Mouse (Mus musculus) embryonic facial prominence, embryonic 12.5 days (tissue): ENCODE results near the gene Glb1. TPM values are rescaled to one million over a fixed set of nuclear protein-coding genes. Genes with fewer than 3 reads are reported as not detected.

Experiments
- ATAC-seq: fragments of 200-750 bp; cut with Nextera tagmentation; 2 replicates; pipeline ENCODE4 v1.8.0; 2017; ENCODE audit not compliant: insufficient number of reproducible peaks, insufficient read depth, low FRiP score, low TSS enrichment
- H3K27ac ChIP-seq: fragments of 300-500 bp; sonication (generic); 2 replicates; pipeline ENCODE4 v1.5.1; 2016; ENCODE audit warnings: mild to moderate bottlenecking
- H3K27me3 ChIP-seq: fragments of 300-500 bp; sonication (generic); 2 replicates; pipeline ENCODE4 v1.6.1; 2016; ENCODE audit warnings: mild to moderate bottlenecking, moderate library complexity
- H3K36me3 ChIP-seq: fragments of 300-500 bp; sonication (generic); 2 replicates; pipeline ENCODE4 v1.6.1; 2016; ENCODE audit warnings: mild to moderate bottlenecking
- H3K4me1 ChIP-seq: fragments of 300-500 bp; sonication (generic); 2 replicates; pipeline ENCODE4 v1.6.1; 2016
- H3K4me2 ChIP-seq: fragments of 300-500 bp; sonication (generic); replicated peaks from 2 replicates; pipeline ENCODE4 v1.6.1; 2016; ENCODE audit warnings: mild to moderate bottlenecking, moderate library complexity
- H3K4me3 ChIP-seq: fragments of 300-500 bp; sonication (generic); 2 replicates; pipeline ENCODE4 v1.5.1; 2016; ENCODE audit warnings: mild to moderate bottlenecking
- H3K9ac ChIP-seq: fragments of 300-500 bp; sonication (generic); 2 replicates; pipeline ENCODE4 v1.6.1; 2016; ENCODE audit warnings: mild to moderate bottlenecking, moderate library complexity
- H3K9me3 ChIP-seq: fragments of 300-500 bp; sonication (generic); 2 replicates; pipeline ENCODE4 v1.6.1; 2016; ENCODE audit warnings: mild to moderate bottlenecking, moderate library complexity
- WGBS: fragments of 180-500 bp; shearing (Covaris S2); methylation state at CpG from one replicate; pipeline ENCODE4 v1.1.7; 2016; 5-methylcytosine and 5-hydroxymethylcytosine counted together
- polyA plus RNA-seq: library from polyadenylated mRNA; unstranded; fragments of >200 nt; fragmentation: Nextera tagmentation; extraction: Ambion mirVana; gene quantifications from 2 replicates; pipeline ENCODE4 v1.2.1, GENCODE M21; 2016

Glb1 gene
- polyA plus RNA-seq, 1 experiment from 2014 or later: 28.9 TPM

DNA sequence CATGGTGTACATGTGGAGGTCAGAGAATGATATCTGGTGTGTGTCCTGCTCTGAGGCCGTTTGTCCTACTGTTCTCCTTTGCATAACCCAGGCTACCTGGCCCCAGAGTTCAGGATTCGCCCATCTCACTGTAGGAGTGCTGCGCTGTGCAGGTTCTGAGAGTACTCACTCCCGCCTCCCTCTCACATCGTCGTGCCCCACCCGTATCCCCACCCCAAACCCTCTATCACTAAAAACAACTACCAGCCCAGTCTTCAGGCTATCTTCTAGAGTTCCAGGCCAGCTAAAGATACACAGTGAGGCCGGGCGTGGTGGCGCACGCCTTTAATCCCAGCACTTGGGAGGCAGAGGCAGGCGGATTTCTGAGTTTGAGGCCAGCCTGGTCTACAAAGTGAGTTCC, 1.2 kb upstream of the Glb1 start:
- Histone ChIP-seq H3K4me2 (no peak overlapping the region), H3K27ac (no peak overlapping the region), H3K9me3 (no peaks in the 10 kb centered on the region), H3K9ac (no peak overlapping the region), H3K4me3 (no peak overlapping the region), H3K4me1 (peaks cover 10% of the 10 kb centered on the region), H3K27me3 (no peaks in the 10 kb centered on the region), H3K36me3 (peaks cover 6% of the 10 kb centered on the region)
- ATAC-seq: no peak
- 91% methylated on average over 12 of the region's 12 CpGs for WGBS

DNA sequence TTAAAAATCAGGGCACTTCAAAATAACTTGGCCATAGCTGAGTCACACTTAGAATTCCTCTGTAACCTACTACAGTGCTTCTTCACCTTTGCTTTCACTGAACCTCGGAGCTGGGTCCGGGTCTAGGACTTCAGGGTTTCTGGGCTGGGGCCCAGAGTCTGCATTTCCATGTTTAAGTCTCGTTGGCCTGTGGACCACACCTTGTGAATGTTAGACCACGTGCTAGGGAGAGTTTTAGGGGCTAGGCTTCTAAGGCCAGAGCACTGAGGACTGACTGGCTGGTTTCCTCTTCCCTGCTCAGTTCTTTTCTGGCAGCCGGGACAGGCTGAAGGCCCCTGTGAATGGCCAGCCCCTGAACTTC, 308 bp upstream of the Glb1 start:
- H3K4me2 ChIP-seq: peak overlapping the region; percentile 68
- H3K27me3 ChIP-seq: no peaks in the 10 kb centered on the region
- no peaks in the 10 kb centered on the region for H3K9me3 ChIP-seq
- peak overlapping the region; percentile 75; the same call in 1 of the 2 replicates for H3K9ac ChIP-seq
- ATAC-seq: no peak; the same call in 1 of the 2 replicates
- 23% methylated on average over 5 of the region's 5 CpGs for WGBS
- H3K4me1 ChIP-seq: peaks cover 10% of the 10 kb centered on the region
- peak overlapping the region; percentile 93 for H3K27ac ChIP-seq
- peak overlapping the region; percentile 67 for H3K4me3 ChIP-seq
- H3K36me3 ChIP-seq: peaks cover 15% of the 10 kb centered on the region

DNA sequence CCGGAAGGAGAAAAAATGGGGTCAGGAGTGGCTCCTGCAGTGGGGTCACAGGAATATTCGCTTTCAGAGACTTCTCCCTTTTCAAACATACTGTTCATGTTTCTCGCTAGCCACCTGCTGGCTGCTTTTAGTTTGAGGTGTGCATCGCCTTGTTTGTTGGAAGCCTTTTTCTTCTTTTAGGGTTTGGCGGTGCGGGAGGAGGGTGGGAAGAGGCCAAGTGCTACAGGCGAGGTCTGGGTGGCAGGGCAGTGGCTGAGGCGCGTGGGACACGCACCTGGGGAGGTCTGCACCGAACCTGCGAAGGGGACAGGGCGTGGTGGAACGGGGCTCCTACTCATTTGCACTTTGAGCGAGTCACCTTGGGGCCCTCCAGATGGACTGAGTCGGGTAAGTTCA, 807 bp downstream of the Glb1 start:
- Histone ChIP-seq H3K9me3 (no peaks in the 10 kb centered on the region), H3K27ac (peak overlapping the region; percentile 93), H3K9ac (peak overlapping the region; percentile 75), H3K36me3 (peaks cover 23% of the 10 kb centered on the region), H3K4me1 (peaks cover 10% of the 10 kb centered on the region), H3K27me3 (no peaks in the 10 kb centered on the region), H3K4me3 (peak overlapping the region; percentile 67), H3K4me2 (peak overlapping the region; percentile 68)
- no peak; the same call in 1 of the 2 replicates for ATAC-seq
- 3% methylated on average over 16 of the region's 16 CpGs for WGBS

DNA sequence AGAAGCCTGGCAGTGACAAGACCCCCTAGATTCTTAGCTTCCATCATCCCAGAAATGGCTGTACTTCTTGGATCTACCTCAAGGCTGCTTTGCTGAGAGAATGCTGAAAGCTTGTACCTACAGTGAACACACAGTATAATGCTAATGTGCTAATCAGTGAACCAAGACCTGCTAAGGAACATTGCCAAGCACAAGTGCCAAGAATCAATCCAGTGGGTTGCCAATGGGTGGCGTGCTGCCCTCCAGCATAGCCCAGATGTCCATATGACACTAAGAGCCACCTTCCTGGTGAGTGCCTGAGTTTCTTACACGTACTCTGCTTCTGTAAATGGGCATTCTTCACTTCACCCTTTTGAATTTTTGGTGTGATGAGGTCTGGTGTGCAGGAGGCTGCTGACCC, 6.8 kb downstream of the Glb1 start:
- Histone ChIP-seq H3K4me1 (no peaks in the 10 kb centered on the region), H3K27ac (no peak overlapping the region), H3K4me3 (no peak overlapping the region), H3K9me3 (0 out of 2 replicates have a peak, but pooled peaks cover 3% of the 10 kb centered on the region), H3K4me2 (no peak overlapping the region), H3K36me3 (peaks cover 58% of the 10 kb centered on the region), H3K27me3 (no peaks in the 10 kb centered on the region), H3K9ac (no peak overlapping the region)
- WGBS: 92% methylated on average over 2 of the region's 2 CpGs
- ATAC-seq: no peak

DNA sequence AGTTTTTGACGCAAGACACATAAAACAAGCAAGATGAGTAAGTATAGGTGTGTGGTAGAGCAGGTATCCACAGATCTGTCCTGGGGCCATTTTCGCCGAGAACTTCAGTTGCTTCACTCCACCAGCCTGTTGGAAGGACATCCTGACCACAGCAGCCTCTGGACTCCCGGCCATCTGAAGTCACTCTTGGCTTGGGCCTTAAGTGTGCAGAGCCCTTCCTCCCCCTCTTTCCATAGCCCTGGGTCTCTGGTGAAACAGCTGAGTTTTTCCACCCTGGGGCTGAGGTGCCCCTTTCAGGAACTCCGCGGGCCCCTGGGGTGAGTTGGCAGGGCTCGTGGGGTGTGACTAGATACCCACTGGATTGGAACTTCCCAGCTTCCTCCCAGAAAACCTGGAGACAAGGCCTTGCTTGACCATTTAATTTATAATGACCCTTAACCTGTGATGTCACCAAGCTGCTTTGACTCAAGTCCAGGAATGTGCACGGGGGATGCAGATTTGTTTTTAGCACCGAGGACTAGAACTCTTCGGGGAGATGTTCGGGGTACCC, 9.5 kb downstream of the Glb1 start:
- H3K4me1 ChIP-seq: no peaks in the 10 kb centered on the region
- no peak overlapping the region for H3K4me3 ChIP-seq
- no peak overlapping the region for H3K9ac ChIP-seq
- no peak overlapping the region for H3K27ac ChIP-seq
- ATAC-seq: no peak
- peaks cover 51% of the 10 kb centered on the region for H3K36me3 ChIP-seq
- 0 out of 2 replicates have a peak, but pooled peaks cover 3% of the 10 kb centered on the region for H3K9me3 ChIP-seq
- WGBS: 94% methylated on average over 11 of the region's 11 CpGs
- no peaks in the 10 kb centered on the region for H3K27me3 ChIP-seq
- no peak overlapping the region for H3K4me2 ChIP-seq

DNA sequence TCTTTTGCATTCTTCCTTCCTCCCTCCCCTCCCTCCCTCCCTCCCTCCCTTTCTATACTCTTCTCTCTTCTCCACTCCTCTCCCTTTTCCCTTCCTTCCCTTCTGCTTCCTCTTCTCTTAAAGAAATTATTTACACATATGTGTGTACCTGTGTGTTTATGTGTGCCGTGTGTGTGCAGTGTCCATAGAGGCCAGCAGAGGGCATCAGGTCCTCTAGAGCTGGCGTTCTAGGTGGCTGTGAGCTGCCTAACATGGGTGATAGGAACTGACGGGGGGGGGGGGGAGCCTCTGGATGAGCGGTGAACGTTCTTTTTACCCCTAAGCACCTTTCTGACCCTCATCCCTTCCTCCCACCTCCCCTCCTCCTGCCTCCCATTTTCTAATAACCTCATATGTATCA, 10.4 kb downstream of the Glb1 start:
- Histone ChIP-seq H3K27ac (no peak overlapping the region), H3K4me1 (no peaks in the 10 kb centered on the region), H3K9me3 (0 out of 2 replicates have a peak, but pooled peaks cover 3% of the 10 kb centered on the region), H3K9ac (no peak overlapping the region), H3K4me3 (no peak overlapping the region), H3K36me3 (peaks cover 42% of the 10 kb centered on the region), H3K4me2 (no peak overlapping the region), H3K27me3 (no peaks in the 10 kb centered on the region)
- WGBS: 82% methylated on average over 5 of the region's 5 CpGs
- no peak for ATAC-seq

DNA sequence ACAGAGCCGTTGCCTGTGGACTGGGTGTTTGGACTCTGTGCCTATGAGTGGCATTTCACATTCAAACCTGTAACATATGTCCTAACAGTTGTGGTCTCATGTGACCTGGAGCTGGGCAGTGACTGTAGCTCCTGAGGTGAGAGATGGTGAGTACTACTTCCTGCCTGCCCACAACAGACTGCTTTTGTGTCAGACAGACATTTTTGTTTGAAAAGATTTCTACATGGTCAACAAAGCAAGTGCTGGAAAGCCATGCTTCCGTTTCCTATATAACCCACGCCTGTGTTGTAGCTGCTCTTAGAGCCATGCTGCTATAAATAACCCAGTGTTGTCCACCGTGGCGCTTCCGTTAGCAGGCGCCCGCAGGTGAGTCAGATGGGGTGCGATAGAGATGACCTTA, 11.5 kb downstream of the Glb1 start:
- H3K4me2 ChIP-seq: no peak overlapping the region
- 94% methylated on average over 9 of the region's 9 CpGs for WGBS
- no peak overlapping the region for H3K27ac ChIP-seq

DNA sequence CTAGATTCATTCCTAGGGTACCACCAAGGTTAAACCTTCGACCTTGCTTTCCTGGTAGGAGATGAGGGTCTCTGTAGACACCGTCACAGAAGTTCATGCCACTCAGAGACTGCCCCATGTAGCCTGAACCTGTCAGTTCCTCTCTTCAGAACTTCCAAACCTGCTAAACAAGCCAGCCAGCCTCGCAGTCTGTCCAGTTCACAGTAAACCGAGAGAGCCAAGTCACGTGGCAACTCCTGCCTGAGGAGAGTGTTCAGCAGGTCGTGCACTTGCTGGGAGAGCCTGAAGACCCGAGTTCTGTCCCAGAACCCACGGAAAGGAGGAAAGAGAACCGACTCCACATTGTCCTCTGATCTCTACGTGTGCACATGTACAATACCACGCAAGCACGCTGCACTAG, 13.0 kb downstream of the Glb1 start:
- H3K36me3 ChIP-seq: peaks cover 29% of the 10 kb centered on the region
- WGBS: 83% methylated on average over 12 of the region's 12 CpGs
- no peak overlapping the region for H3K9ac ChIP-seq
- no peak overlapping the region for H3K4me3 ChIP-seq
- H3K27me3 ChIP-seq: no peaks in the 10 kb centered on the region
- 0 out of 2 replicates have a peak, but pooled peaks cover 3% of the 10 kb centered on the region for H3K9me3 ChIP-seq
- H3K4me1 ChIP-seq: no peaks in the 10 kb centered on the region
- ATAC-seq: no peak
- no peak overlapping the region for H3K27ac ChIP-seq
- H3K4me2 ChIP-seq: no peak overlapping the region

More for the DNA sequence above, 11.5 kb downstream of the Glb1 start:
- Histone ChIP-seq H3K36me3 (peaks cover 41% of the 10 kb centered on the region), H3K4me3 (no peak overlapping the region), H3K27me3 (no peaks in the 10 kb centered on the region), H3K4me1 (no peaks in the 10 kb centered on the region), H3K9me3 (0 out of 2 replicates have a peak, but pooled peaks cover 3% of the 10 kb centered on the region), H3K9ac (no peak overlapping the region)
- no peak for ATAC-seq

DNA sequence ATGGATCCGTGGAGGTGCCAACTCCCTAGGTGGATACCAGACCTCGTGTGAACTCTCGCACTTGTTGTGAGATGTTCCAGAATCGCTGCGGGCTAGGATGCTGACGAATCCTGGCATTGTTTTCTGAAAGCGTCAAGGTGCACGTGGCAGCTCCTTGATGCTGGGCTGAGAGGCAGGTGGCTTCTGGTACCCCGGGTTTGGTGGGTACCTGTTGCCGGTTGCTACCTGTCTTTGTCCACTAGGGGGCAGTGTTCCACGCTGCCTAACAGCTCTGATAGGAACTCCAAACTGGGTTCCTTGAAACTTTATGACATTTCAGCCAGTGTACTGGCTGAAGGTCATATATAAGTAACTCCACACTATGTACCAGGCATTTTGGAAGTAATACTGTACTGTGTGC, 14.8 kb downstream of the Glb1 start:
- Histone ChIP-seq H3K36me3 (peaks cover 17% of the 10 kb centered on the region; the same call in 1 of the 2 replicates), H3K4me2 (no peak overlapping the region), H3K4me1 (no peaks in the 10 kb centered on the region), H3K9me3 (0 out of 2 replicates have a peak, but pooled peaks cover 3% of the 10 kb centered on the region), H3K27me3 (no peaks in the 10 kb centered on the region), H3K9ac (no peak overlapping the region), H3K4me3 (no peak overlapping the region), H3K27ac (no peak overlapping the region)
- 23% methylated on average over 11 of the region's 11 CpGs for WGBS
- ATAC-seq: no peak

DNA sequence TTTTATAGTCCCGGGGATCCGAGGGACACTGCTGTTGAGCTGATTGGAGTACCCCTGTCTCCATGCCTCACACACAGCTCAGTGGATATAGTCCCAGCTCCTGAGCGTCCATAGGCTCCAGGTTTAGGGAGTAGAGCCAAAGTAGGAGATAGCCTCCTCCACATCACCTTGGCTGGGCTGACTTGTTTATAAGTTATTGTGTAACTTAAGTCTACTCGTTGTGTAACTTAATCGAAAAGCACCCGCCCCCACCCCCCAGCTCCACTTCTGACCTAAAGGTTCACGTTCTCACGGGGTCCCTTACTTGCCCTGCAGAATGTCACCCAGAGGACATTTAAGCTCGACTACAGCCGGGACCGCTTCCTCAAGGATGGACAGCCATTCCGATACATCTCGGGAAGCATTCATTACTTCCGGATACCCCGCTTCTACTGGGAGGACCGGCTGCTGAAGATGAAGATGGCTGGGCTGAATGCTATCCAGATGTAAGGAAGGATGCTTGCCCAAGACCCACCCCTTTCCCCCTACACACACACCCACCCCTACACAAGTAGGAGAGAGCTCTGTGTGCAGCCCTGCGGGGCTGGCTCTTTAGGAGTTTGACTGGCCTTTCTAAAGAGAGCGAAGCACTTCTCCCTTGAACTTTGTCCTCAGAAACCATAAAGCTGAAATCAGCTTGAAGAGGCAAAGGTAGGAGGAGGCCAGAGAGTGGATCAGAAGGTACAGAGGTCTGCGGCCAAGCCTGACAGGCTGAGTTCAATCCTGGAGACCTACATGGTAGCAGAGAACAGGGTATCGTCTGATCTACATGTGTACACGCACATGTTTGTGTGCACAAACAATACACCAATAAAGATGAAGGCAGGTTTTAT, 16.0 kb downstream of the Glb1 start:
- Histone ChIP-seq H3K27ac (no peak overlapping the region), H3K27me3 (no peaks in the 10 kb centered on the region), H3K36me3 (0 out of 2 replicates have a peak, but pooled peaks cover 8% of the 10 kb centered on the region), H3K9me3 (no peaks in the 10 kb centered on the region), H3K4me2 (no peak overlapping the region), H3K4me1 (no peaks in the 10 kb centered on the region), H3K4me3 (no peak overlapping the region), H3K9ac (no peak overlapping the region)
- no peak for ATAC-seq
- WGBS: 88% methylated on average over 21 of the region's 21 CpGs

DNA sequence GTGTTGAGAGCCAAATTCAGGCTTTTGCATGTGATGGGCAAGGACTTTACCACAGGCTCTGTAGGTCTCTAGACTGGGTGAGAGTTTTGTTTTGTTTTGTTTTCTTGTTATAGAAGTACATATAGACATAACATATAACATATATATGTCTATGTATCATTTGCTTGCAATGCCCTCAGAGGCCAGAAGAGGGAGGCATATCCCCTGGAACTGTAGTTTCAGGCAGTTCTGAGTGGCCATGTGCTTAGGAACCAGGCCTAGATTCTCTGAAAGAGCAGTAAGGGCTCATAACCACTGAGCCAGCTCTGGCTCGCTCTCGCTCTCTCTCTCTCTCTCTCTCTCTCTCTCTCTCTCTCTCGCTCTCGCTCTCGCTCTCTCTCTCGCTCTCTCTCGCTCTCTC, 17.3 kb downstream of the Glb1 start:
- no peaks in the 10 kb centered on the region for H3K27me3 ChIP-seq
- no peak for ATAC-seq
- no peak overlapping the region for H3K9ac ChIP-seq
- H3K4me2 ChIP-seq: no peak overlapping the region
- H3K9me3 ChIP-seq: no peaks in the 10 kb centered on the region
- 0 out of 2 replicates have a peak, but pooled peaks cover 6% of the 10 kb centered on the region for H3K36me3 ChIP-seq
- H3K27ac ChIP-seq: no peak overlapping the region
- H3K4me1 ChIP-seq: no peaks in the 10 kb centered on the region
- no peak overlapping the region for H3K4me3 ChIP-seq
- WGBS: 79% methylated on average over 7 of the region's 7 CpGs

DNA sequence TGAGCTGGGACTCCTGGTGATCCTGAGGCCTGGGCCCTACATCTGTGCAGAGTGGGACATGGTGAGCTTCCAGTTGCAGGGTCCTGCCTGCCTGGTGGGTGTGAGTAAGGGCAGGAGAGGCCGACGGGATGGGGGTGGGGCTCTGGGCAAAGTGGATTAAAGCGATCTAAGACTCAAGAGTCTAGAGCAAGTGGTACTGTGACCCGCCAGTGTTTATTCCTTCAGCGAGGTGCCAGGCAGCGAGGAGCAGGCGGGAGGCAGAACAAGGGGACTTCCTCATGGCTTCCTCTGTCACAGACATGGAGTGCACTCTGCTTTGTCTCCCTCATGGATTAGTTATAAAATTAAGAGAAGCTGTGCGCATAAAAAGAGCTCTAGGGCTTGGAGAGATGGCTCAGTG, 19.6 kb downstream of the Glb1 start:
- Histone ChIP-seq H3K9me3 (peaks cover 2% of the 10 kb centered on the region), H3K4me1 (no peaks in the 10 kb centered on the region), H3K9ac (no peak overlapping the region), H3K4me3 (no peak overlapping the region), H3K4me2 (no peak overlapping the region), H3K27ac (no peak overlapping the region), H3K36me3 (peaks cover 13% of the 10 kb centered on the region), H3K27me3 (no peaks in the 10 kb centered on the region)
- ATAC-seq: no peak
- WGBS: 78% methylated on average over 8 of the region's 8 CpGs
